Mouse (Mus musculus) megakaryocyte progenitor cell, adult 5-6 weeks (primary cell): ENCODE measurements around the gene Trim8. TPM values are rescaled to one million over a fixed set of nuclear protein-coding genes. Genes with fewer than 3 reads are reported as not detected.

Experiments
- ATAC-seq: replicated peaks from 2 replicates; pipeline ENCODE4 v1.8.0; 2016; ENCODE audit warnings: mild to moderate bottlenecking, moderate TSS enrichment, inconsistent platforms; ENCODE audit not compliant: poor library complexity
- total RNA-seq, 2 experiments: library from RNA; stranded (forward) in 1 of 2; stranded (reverse) in 1 of 2; fragments of 157-497, 149-512 nt in 1 of 2; fragments of 200-1000 nt in 1 of 2; gene quantifications; 2 replicates each; pipeline versions ENCODE4 v1.2.3 to v1.2.4; 2015 to 2017

The Trim8 gene
- total RNA-seq, 2 experiments from 2014 or later, result 9.7 to 12.8 TPM

DNA sequence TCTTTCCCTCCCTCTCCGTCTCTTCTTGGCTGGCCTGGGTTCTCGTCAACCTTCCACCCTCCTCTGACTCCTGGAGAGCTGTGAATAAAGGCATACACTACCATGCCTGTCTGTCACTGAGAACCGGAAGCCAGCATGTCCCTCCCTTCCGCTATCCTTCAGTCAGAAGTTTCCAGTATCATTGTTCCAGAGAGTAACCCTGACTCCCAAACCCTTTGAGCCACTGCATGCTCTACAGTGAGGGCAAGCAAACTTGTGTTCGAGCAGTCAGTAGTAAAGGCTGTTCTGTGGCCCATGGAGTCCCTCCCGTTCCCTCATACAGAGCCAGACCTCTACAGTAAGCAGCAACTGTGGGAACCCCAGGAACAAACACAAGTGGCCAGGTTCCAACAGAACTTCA is 46.1 kb downstream of the Trim8 start:
- no peak for ATAC-seq

DNA sequence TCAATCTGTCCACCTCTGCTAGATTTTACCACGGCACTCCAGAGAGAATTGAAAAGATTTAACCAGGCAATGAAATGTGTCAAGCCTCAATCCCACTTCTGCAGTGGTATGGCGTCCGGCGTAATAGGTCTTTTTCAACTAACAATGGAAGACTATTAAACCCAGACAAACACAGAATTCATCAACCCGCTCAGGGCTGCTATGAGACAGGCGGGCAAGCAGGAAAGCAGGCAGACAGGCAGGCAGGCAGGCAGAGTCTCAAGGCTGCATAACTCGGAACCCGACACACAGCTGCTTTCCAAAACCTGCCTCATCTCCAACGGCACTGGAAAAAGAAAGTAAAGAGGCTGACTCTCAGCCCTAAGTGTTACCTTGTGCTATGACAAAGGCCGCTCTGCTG is 46.6 kb downstream of the Trim8 start:
- ATAC-seq, result no peak

DNA sequence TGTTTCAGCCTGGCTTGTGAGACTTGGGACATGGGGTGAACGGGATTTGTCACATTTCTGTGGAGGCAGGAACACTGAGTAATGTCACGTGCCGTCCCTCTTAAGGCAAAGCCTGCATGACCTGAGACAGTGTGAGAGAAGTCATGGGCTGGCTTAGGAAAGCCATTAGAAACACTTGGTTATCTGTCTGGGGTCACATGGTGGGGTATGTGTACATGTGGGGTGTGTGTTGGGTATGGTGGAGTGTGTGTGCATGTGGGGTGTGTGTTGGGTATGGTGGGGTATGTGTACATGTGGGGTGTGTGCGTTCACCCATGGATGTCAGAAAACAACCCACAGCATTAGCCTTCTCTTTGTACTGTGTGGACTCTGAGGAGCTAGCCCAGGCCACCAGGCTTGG is 48.9 kb downstream of the Trim8 start:
- ATAC-seq, result no peak

DNA sequence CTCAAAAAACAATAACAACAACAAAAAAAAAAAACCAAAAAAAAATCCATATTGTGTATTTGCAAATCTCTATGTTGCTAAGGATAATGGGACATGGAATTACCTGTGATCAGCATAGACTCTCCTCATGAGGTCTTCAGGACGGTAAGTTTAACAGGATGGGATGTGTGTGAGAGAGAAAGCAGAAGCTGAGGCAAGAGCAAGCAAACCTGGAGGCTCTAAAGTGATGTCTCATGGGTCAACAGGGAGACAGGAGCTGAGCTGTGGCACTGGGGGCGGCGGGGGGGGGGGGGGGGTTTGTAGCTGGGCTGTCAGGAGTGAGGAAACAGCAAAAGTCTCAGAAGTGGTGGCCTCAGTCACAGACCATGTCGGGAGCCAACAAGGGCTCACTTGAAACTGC is 51.0 kb downstream of the Trim8 start:
- ATAC-seq, result no peak

DNA sequence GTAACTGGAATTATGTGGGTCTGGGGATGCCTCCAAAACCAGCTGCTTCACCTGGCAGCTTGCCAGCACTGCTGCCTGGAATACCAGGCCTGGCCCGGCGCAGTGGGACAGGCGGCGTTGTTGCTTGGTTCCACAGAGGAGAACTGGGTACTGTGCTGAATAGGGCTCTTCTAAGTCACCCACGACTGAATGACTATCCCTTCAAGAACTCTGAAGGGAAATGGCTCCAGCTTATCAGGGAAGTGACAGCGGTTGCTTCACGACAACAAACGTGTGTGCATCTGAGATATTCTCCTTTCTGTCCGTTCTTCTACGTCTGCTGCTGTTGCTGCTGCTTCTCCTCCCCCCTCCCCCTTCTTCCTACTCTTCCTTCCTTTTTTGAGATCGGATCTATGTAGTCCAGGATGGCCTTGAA is 52.0 kb downstream of the Trim8 start:
- peak; percentile 98 for ATAC-seq

DNA sequence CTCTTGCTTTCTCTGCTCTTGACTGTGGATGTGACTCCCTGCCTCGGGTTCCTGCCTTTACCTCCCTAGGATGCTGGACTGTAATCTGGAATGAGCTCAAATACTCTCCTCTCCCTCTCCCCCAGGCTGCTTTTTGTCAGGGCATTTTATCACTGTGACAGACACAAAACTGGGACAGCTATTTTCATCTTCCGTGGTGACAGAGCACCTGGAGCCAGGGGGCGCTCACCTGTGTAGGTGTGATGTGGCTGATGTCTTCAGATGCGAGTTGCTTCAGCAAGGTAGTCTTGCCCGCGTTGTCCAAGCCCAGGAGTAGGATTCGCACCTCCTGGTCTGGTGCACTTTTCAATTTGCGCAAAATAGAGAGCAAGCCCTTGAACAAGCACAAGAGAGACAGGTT is 56.5 kb downstream of the Trim8 start:
- no peak for ATAC-seq

DNA sequence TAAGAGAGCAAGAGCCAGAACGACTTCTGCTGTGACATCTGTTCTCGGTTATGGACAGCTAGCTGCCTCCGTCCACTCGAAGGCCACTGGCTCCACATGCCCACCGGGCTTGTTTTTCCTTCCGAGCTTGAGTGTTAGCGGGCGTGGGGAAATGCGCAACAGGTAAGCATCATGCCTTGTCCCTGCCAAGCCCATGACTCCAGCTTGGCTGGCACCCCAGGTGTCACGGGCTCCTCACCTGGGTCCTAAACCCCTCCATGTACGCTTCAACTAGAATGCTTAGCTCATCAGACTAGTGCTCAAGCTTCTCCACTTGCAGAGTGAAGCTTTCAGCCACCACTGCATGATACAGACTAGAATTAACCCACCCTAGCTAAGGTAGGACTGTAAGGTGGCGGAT is 57.1 kb downstream of the Trim8 start:
- no peak for ATAC-seq

DNA sequence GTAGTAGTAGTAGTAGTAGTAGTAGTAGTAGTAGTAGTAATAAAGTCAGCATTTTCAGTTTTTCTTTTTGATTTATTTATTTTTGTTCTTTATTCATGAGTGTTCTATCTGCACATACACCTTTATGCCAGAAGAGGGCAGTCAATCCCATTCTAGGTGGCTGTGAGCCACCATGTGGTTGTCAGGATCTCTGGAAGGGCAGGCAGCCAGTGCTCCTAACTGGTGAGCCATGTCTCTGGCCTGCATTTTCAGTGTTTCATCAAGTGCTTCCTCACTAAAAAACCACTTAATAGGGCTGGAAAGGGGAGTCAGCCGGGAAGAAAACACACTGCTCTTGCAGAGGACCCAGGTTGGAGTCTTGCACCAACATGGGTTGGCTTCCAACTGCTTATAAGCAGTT is 60.6 kb downstream of the Trim8 start:
- ATAC-seq, result peak; percentile 98

DNA sequence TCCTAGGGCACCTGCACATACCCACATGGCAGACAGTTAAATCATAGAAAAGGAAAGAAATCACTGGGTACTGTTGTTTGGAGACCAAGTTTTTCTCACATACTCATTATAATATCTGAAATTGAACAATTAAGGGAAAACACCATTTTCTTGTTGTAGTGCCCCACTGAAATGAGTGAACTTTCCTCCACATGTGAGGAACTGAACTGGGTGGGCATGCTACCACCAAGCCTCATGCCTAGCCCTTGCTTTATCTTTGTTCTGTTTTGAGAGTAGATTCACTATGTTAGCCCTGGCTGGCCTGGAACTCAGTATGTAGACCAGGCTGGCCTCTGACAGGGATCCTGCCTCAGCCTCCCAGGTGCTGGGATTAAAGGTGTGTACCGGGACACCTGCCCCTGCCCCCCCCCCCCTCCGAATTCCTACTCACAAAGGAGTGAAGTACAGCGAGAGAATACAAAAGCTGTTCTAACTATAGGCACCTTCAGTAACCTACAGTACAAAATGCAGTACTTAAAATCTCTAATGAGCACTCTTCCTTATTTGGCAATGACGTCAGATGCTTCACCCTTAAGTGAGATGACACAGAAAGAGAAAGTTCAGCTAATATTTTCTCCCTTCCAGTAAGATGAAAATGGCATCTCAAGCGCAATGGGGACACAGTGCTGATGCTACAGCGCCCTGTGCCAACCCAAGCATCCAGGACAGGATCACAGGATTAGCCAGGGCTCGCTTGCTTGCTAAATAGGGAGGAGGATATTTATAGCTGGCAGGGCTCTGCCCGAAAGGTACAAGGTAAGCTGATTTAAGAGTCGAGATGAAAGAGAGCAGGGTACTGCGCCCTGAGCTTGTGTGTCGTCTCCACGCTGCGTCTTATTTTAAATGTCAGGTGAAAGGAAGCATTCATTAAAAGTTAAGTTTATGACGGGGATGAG is 61.3 kb downstream of the Trim8 start:
- ATAC-seq, result no peak

DNA sequence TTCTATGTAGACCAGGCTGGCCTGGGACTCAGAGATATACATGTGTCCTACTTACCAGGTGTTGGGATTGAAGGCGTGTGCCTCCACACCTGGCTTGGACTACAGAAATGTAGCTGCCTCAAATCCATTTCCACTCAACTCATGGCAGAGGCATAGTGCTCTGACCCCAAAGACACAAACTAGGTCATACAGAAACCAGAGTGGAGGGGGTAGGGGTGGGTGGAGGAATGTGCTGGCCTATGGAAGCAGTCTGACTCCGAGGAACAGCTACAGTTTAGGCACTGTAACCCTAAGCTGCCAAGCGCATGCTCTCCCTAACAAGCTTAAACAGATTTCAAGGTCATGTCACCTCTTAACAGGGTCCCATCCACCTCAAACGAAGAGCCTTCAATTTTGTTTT is 62.1 kb downstream of the Trim8 start:
- ATAC-seq, result no peak

DNA sequence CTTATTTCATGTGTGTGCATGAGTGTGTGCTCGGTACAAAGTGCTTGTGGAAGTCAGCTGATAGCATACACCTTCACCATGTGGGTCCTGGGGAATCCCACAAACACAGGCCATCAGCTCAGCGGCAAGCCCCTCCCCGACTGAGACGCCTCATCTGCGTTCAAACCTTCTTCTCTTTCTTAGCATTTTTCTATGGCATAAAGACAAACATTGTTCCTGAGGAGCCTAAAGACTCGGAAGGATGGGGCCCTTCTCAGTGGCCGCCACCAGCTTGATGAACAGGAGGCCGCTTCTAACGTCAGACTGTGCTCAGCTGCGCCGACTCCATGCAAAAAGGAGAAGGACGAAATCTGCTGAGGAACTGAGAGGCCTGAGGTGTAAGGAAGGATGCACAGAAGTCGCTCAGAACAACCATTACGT is 62.6 kb downstream of the Trim8 start:
- ATAC-seq, result no peak

Other genes starting within 250 kb of the Trim8 start
- gene Nfkb2, start 197.4 kb upstream of the Trim8 start, total RNA-seq (2015), result 4.7 and 5.5 TPM in 2 replicates
- gene Nfkb2, start 197.4 kb upstream of the Trim8 start, total RNA-seq (2017), result 4.0 and 5.0 TPM in 2 replicates
- gene Psd, start 174.5 kb upstream of the Trim8 start, total RNA-seq (2015), result 0.30 TPM in 1 of 2 replicates, not detected in the other
- 0.12 and 0.84 TPM in 2 replicates for gene Psd, start 174.5 kb upstream of the Trim8 start, total RNA-seq (2017)
- 0.72 and 1.4 TPM in 2 replicates for gene Fbxl15, start 173.5 kb upstream of the Trim8 start, total RNA-seq (2015)
- gene Fbxl15, start 173.5 kb upstream of the Trim8 start, total RNA-seq (2017), result 0.71 and 2.7 TPM in 2 replicates
- 41.4 and 42.1 TPM in 2 replicates for gene Cuedc2, start 163.0 kb upstream of the Trim8 start, total RNA-seq (2015)
- gene Cuedc2, start 163.0 kb upstream of the Trim8 start, total RNA-seq (2017), result 148 and 184 TPM in 2 replicates
- gene Mfsd13a, start 160.6 kb upstream of the Trim8 start, total RNA-seq (2015), result 65.8 and 66.4 TPM in 2 replicates
- 15.3 and 17.4 TPM in 2 replicates for gene Mfsd13a, start 160.6 kb upstream of the Trim8 start, total RNA-seq (2017)
- gene 2310034G01Rik, start 151.4 kb upstream of the Trim8 start, total RNA-seq (2015), result 0.61 and 1.5 TPM in 2 replicates
- gene 2310034G01Rik, start 151.4 kb upstream of the Trim8 start, total RNA-seq (2017), result 0.29 and 1.8 TPM in 2 replicates
- 46.0 and 52.2 TPM in 2 replicates for gene Actr1a, start 106.0 kb upstream of the Trim8 start, total RNA-seq (2015)
- 76.3 and 87.6 TPM in 2 replicates for gene Actr1a, start 106.0 kb upstream of the Trim8 start, total RNA-seq (2017)
- gene Sufu, start 104.8 kb upstream of the Trim8 start, total RNA-seq (2015), result 12.9 and 14.9 TPM in 2 replicates
- gene Sufu, start 104.8 kb upstream of the Trim8 start, total RNA-seq (2017), result 6.6 and 7.0 TPM in 2 replicates
- 12.5 and 15.6 TPM in 2 replicates for gene Arl3, start 71.5 kb downstream of the Trim8 start, total RNA-seq (2015)
- gene Arl3, start 71.5 kb downstream of the Trim8 start, total RNA-seq (2017), result 10.2 and 13.4 TPM in 2 replicates
- 7.8 and 9.2 TPM in 2 replicates for gene Sfxn2, start 71.7 kb downstream of the Trim8 start, total RNA-seq (2015)
- 8.9 and 9.7 TPM in 2 replicates for gene Sfxn2, start 71.7 kb downstream of the Trim8 start, total RNA-seq (2017)
- gene Wbp1l, start 97.4 kb downstream of the Trim8 start, total RNA-seq (2015), result 17.0 and 18.4 TPM in 2 replicates
- 23.3 and 25.7 TPM in 2 replicates for gene Wbp1l, start 97.4 kb downstream of the Trim8 start, total RNA-seq (2017)
- gene Cyp17a1, start 171.5 kb downstream of the Trim8 start, total RNA-seq (2015), result not detected in 2 replicates
- gene Cyp17a1, start 171.5 kb downstream of the Trim8 start, total RNA-seq (2017), result not detected in 2 replicates
- 14.1 TPM in 2 replicates for gene Borcs7, start 188.2 kb downstream of the Trim8 start, total RNA-seq (2015)
- 4.6 and 6.5 TPM in 2 replicates for gene Borcs7, start 188.2 kb downstream of the Trim8 start, total RNA-seq (2017)
- 31.2 and 43.3 TPM in 2 replicates for gene As3mt, start 205.8 kb downstream of the Trim8 start, total RNA-seq (2015)
- gene As3mt, start 205.8 kb downstream of the Trim8 start, total RNA-seq (2017), result 54.4 and 65.8 TPM in 2 replicates